Mouse (Mus musculus) layer of hippocampus, adult 6 months (tissue): ENCODE data around the gene Pstk. TPM values are rescaled to one million over a fixed set of nuclear protein-coding genes. Genes with fewer than 3 reads are reported as not detected.

ENCODE experiments used
- long read RNA-seq, 2 experiments: library from polyadenylated mRNA; unstranded; transcript quantifications; one replicate each; pipeline ENCODE4 v2.0.0; 2019 to 2020
- polyA plus RNA-seq: library from polyadenylated mRNA; unstranded; fragments of <200 nt; fragmentation: Nextera tagmentation; gene quantifications from 2 replicates; pipeline ENCODE4 v1.2.3, GENCODE M21; 2021

Gene Pstk
- 44.6 and 53.0 TPM in 2 replicates for polyA plus RNA-seq
- long read RNA-seq, experiment 1, full-length matches to known transcripts: 16 of 34 reads
- long read RNA-seq, experiment 1, partial matches to known transcripts: 1 of 34 reads
- long read RNA-seq, experiment 1, other reads (novel, unspliced or antisense): 17 of 34 reads
- long read RNA-seq, experiment 2, full-length matches to known transcripts: 10 of 31 reads
- long read RNA-seq, experiment 2, partial matches to known transcripts: 0 of 31 reads
- long read RNA-seq, experiment 2, other reads (novel, unspliced or antisense): 21 of 31 reads

GRCm38 (mm10) chr7:131370648-131371469 lies at the start of gene Pstk:
Gene Pstk (plus strand): TSS chr7:131371141.

GRCm38 (mm10) chr7:131322192-131322591 lies 48.7 kb upstream of the Pstk start, which contains the start of gene Cuzd1:
Gene Cuzd1 (minus strand): TSS chr7:131322292.

GRCm38 (mm10) chr7:131329416-131329815 lies 41.5 kb upstream of the Pstk start, which contains the start of gene Fam24b:
Gene Fam24b (minus strand): TSS chr7:131329516.

GRCm38 (mm10) chr7:131333564-131333963 lies 37.4 kb upstream of the Pstk start, which contains the start of gene Fam24a:
Gene Fam24a (plus strand): TSS chr7:131333864.

DNA sequence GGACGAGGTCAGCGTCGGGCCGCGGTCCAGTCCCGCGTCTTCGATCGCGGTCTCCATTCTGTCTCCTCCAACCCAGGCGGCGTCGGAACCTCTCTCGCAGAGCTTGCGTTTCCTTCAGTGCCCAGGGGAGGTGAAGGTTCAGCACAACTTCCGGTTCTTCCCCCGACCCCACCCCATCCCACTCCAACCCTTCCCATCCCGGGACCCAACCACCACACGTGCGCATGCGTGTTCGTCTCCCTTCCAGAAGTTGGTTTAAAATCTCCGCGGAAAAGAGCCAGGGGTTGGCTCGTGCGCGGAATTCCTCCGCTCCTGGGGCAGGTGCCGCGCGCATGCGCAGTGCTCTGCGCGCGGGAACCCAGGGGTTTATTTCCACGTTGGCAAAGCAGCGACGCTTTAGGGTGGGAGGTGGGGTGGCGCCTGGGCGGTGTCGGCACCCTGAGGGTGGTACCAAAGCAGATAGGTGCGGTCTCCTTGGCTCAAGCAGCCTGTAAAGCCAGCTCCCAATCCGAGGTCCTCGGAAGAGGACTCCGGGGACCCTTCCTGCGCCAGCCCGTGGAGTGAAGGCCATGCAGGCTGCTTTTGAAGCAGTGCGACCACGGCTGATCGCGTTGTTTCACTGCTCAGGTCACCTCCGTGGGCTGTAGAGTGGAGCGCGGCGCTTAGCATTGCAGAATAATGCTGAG lies 8.2 kb upstream of the Pstk start, which contains the start of gene 2310057M21Rik:
TSS of gene 2310057M21Rik (minus strand) at position 145 of the 686 bp plus-strand sequence.

GRCm38 (mm10) chr7:131410416-131411058 lies 39.6 kb downstream of the Pstk start, which contains the start of the genes Ikzf5 and Acadsb:
Gene Ikzf5 (minus strand): TSS chr7:131410521.
Gene Acadsb (plus strand): TSS chr7:131410601.

Other genes with a start within 250 kb of the Pstk start
- not detected in 2 replicates for gene 4933402N03Rik, start 224.8 kb upstream of the Pstk start, polyA plus RNA-seq
- 0.05 TPM in 1 of 2 replicates, not detected in the other for gene 5430419D17Rik, start 196.7 kb upstream of the Pstk start, polyA plus RNA-seq
- 0.11 TPM in 2 replicates for gene Cuzd1, start 48.8 kb upstream of the Pstk start, polyA plus RNA-seq
- gene Fam24b, start 41.6 kb upstream of the Pstk start, polyA plus RNA-seq: not detected in 2 replicates
- gene Fam24a, start 37.3 kb upstream of the Pstk start, polyA plus RNA-seq: 0.21 TPM in 1 of 2 replicates, not detected in the other
- gene 2310057M21Rik, start 8.4 kb upstream of the Pstk start, polyA plus RNA-seq: 21.3 and 21.7 TPM in 2 replicates
- 11.6 and 13.0 TPM in 2 replicates for gene Ikzf5, start 39.4 kb downstream of the Pstk start, polyA plus RNA-seq
- gene Acadsb, start 39.5 kb downstream of the Pstk start, polyA plus RNA-seq: 45.5 and 49.5 TPM in 2 replicates
- not detected in 2 replicates for gene Hmx3, start 171.7 kb downstream of the Pstk start, polyA plus RNA-seq
- not detected in 2 replicates for gene Hmx2, start 177.6 kb downstream of the Pstk start, polyA plus RNA-seq
- gene Bub3, start 189.1 kb downstream of the Pstk start, polyA plus RNA-seq: 125 and 136 TPM in 2 replicates